Comparison of ENCODE assay signal across 16 mouse cellular contexts in the genomic region with DNA sequence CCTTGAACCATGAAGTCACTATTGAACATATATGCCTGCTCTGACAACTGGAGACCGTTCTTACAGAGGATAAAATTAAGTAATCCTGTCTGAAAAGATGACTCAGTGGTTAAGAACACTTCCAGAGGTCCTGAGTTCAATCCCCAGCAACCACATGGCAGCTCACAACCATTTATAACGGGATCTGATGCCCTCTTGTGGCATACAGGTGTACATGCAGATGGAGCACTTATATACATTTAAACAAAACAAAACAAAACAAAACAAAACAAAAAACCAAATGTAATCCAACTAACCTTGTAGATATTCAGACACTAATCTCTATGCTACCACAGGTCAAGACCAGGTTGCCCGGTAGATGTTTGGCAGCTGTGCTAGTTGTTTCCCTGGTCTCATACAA. TPM values are rescaled to one million over a fixed set of nuclear protein-coding genes. Genes with fewer than 3 reads are reported as not detected.
DNase-seq lines count a peak whose midpoint lies in the region; ATAC-seq and TF ChIP-seq lines count a peak whose summit lies in the region.
"Had no signal": no experiment of that assay in that cellular context is flagged by ENCODE, and none has a peak within 500 bp of the region (broad histone marks: within the 10 kb centered on the region; RNA-seq: fewer than 3 reads in every experiment).

No protein-coding gene starts in this region.

- TF ChIP-seq RAD21 in CH12.LX (IDR thresholded peaks at IDR 0.05; ENCODE audit: low read depth, low read length), result peak; percentile 32

- TF ChIP-seq CTCF in left cerebral cortex, adult 2 months (IDR thresholded peaks at IDR 0.05), result peak; percentile 21
- peak; percentile 38 to 65; a peak in 3 of 4 replicates for TF ChIP-seq CTCF in CH12.LX (conservative IDR thresholded peaks at IDR 0.05 in 1 of 2, IDR thresholded peaks at IDR 0.05 in 1 of 2; ENCODE audit: low read depth in 2 of 2, low read length in 2 of 2)

- peaks cover 0 to 4% of the 10 kb centered on the region in 2 experiments for H3K36me3 ChIP-seq in CH12.LX (replicated peaks in 1 of 2; ENCODE audit: control insufficient read depth in 1 of 2, insufficient read depth in 1 of 2, low read length in 1 of 2)
- H3K36me3 ChIP-seq in embryonic facial prominence, embryonic 15.5 days, result peaks cover 4% of the 10 kb centered on the region; the same call in 1 of the 2 replicates
- H3K36me3 ChIP-seq: midbrain, embryonic 12.5 days had no signal

- peaks cover 9 to 47% of the 10 kb centered on the region in 2 experiments for H3K4me1 ChIP-seq in CH12.LX (ENCODE audit: control insufficient read depth in 1 of 2, insufficient read depth in 2 of 2)
- H3K4me1 ChIP-seq in embryonic facial prominence, embryonic 15.5 days, result peaks cover 18% of the 10 kb centered on the region

- intact Hi-C loops in left cerebral cortex, adult 2 months (cut with DNase I), result no loop called here

- H3K79me2 ChIP-seq in CH12.LX (replicated peaks; ENCODE audit: control insufficient read depth, extremely low read depth, insufficient read depth, poor library complexity, severe bottlenecking), result no peaks in the 10 kb centered on the region

- in situ Hi-C loops in CH12.LX (cut with MboI; ENCODE audit: low pct_ligation_motif_present, low pct_unique_long_range_greater_than_20kb, low sequenced_read_pairs), result loop anchor here (5.0 kb wide), 1 partner anchor 35 kb away; no protein-coding TSS in a partner anchor

- no peak for ATAC-seq in CD4-positive, CD25-positive, alpha-beta regulatory T cell, adult 4 months
- ATAC-seq in embryonic facial prominence, embryonic 15.5 days (ENCODE audit: insufficient number of reproducible peaks, low FRiP score, low TSS enrichment, low read depth), result no peak

- TF ChIP-seq POLR2A in CH12.LX (IDR thresholded peaks at IDR 0.05; ENCODE audit: low read depth, low read length), result no peak

- no peak overlapping the region for H3K4me2 ChIP-seq in CH12.LX (ENCODE audit: insufficient read depth, low read depth, poor library complexity, severe bottlenecking)
- no peak overlapping the region for H3K4me2 ChIP-seq in embryonic facial prominence, embryonic 15.5 days (replicated peaks)
- H3K4me2 ChIP-seq: midbrain, embryonic 12.5 days had no signal

- H3K27me3 ChIP-seq in CH12.LX (replicated peaks), result no peaks in the 10 kb centered on the region
- no peaks in the 10 kb centered on the region for H3K27me3 ChIP-seq in embryonic facial prominence, embryonic 15.5 days
- H3K27me3 ChIP-seq: midbrain, embryonic 12.5 days had no signal

- no peak overlapping the region for H3K27ac ChIP-seq in left cerebral cortex, adult 2 months
- no peak overlapping the region for H3K27ac ChIP-seq in CH12.LX (ENCODE audit: insufficient read depth, low read depth)
- H3K27ac ChIP-seq in embryonic facial prominence, embryonic 15.5 days (replicated peaks), result peak overlapping the region; percentile 44; the same call in 1 of the 2 replicates
- H3K27ac ChIP-seq: midbrain, embryonic 12.5 days had no signal

- WGBS in embryonic facial prominence, embryonic 15.5 days, result 90% methylated on average over 3 of the region's 3 CpGs

- peak; percentile 53 for DNase-seq in CD4-positive, CD25-positive, alpha-beta regulatory T cell, adult 2 months (ENCODE audit: low read depth, low spot score)
- DNase-seq in left cerebral cortex, adult 2 months (ENCODE audit: extremely low spot score in 1 of 2, low spot score in 2 of 2), result no peak
- DNase-seq in left cerebral cortex, adult 8-10 months (ENCODE audit: low spot score in 2 of 2), result no peak
- no peak for DNase-seq in CH12.LX (ENCODE audit: extremely low read depth)
- no peak for DNase-seq in kidney, adult 11 months
- no peak for DNase-seq in left cerebral cortex, adult 9 months (ENCODE audit: low spot score in 2 of 2)
- DNase-seq: adrenal gland, postnatal 14 days; cerebellum, postnatal 14 days; kidney, postnatal 25 days; layer of hippocampus, postnatal 36 days; lung, postnatal 14 days; right cerebral cortex, postnatal 4 days had no signal

- TF ChIP-seq EP300 in CH12.LX (IDR thresholded peaks at IDR 0.05; ENCODE audit: low read length), result no peak

- dilution Hi-C loops in CH12.LX (cut with MboI; ENCODE audit: extremely low pct_ligation_motif_present, extremely low pct_unique_long_range_greater_than_20kb, low sequenced_read_pairs), result no loop called here

- no peak overlapping the region for H3K4me3 ChIP-seq in left cerebral cortex, adult 2 months
- H3K4me3 ChIP-seq in CH12.LX (replicated peaks in 1 of 3; ENCODE audit: low read depth in 2 of 3, low read length in 2 of 3, poor library complexity in 1 of 3), result no peak overlapping the region
- H3K4me3 ChIP-seq in embryonic facial prominence, embryonic 15.5 days (replicated peaks), result no peak overlapping the region
- H3K4me3 ChIP-seq: midbrain, embryonic 12.5 days had no signal

- no peaks in the 10 kb centered on the region for H3K9me3 ChIP-seq in CH12.LX (replicated peaks; ENCODE audit: low read length)
- no peaks in the 10 kb centered on the region for H3K9me3 ChIP-seq in embryonic facial prominence, embryonic 15.5 days (replicated peaks)
- H3K9me3 ChIP-seq: midbrain, embryonic 12.5 days had no signal

- no peak overlapping the region for H3K9ac ChIP-seq in CH12.LX (ENCODE audit: insufficient read depth, low read depth)
- H3K9ac ChIP-seq in embryonic facial prominence, embryonic 15.5 days, result no peak overlapping the region
- H3K9ac ChIP-seq: midbrain, embryonic 12.5 days had no signal

TF ChIP-seq in CH12.LX, 34 proteins besides CTCF, POLR2A, EP300 and RAD21:
- no peak for TF ChIP-seq TBP (conservative IDR thresholded peaks at IDR 0.05; ENCODE audit: low read depth, low read length)
- TF ChIP-seq ZKSCAN1 (IDR thresholded peaks at IDR 0.05; ENCODE audit: borderline replicate concordance, low read depth, low read length), result no peak
- TF ChIP-seq NRF1 (IDR thresholded peaks at IDR 0.05; ENCODE audit: low read depth, low read length), result no peak
- TF ChIP-seq CHD1 (IDR thresholded peaks at IDR 0.05; ENCODE audit: low read depth, low read length), result no peak
- TF ChIP-seq MAZ (IDR thresholded peaks at IDR 0.05; ENCODE audit: low read depth, low read length), result no peak
- TF ChIP-seq IRF4 (IDR thresholded peaks at IDR 0.05; ENCODE audit: low read depth, low read length), result no peak
- 0 out of 2 replicates have a peak, but pooled peaks have one; percentile 15 for TF ChIP-seq ELF1 (IDR thresholded peaks at IDR 0.05; ENCODE audit: low read depth, low read length)
- no peak for TF ChIP-seq POLR2AphosphoS2 (IDR thresholded peaks at IDR 0.05; ENCODE audit: low read depth, low read length)
- no peak for TF ChIP-seq BHLHE40 (IDR thresholded peaks at IDR 0.05; ENCODE audit: low read depth, low read length)
- peak; percentile 42 for TF ChIP-seq SMC3 (IDR thresholded peaks at IDR 0.05; ENCODE audit: low read depth, low read length)
- TF ChIP-seq MYC (IDR thresholded peaks at IDR 0.05; ENCODE audit: low read depth, low read length), result peak; percentile 78; the same call in 1 of the 2 replicates
- no peak for TF ChIP-seq USF1 (IDR thresholded peaks at IDR 0.05; ENCODE audit: low read depth, low read length)
- no peak for TF ChIP-seq UBTF (IDR thresholded peaks at IDR 0.05; ENCODE audit: low read depth, low read length)
- TF ChIP-seq MEF2A (IDR thresholded peaks at IDR 0.05; ENCODE audit: borderline replicate concordance, low read depth, low read length), result no peak
- no peak for TF ChIP-seq ZC3H11A (IDR thresholded peaks at IDR 0.05; ENCODE audit: low read depth, low read length)
- TF ChIP-seq MAX (IDR thresholded peaks at IDR 0.05; ENCODE audit: low read length), result peak; percentile 45

RNA-seq across cellular contexts. Expression of gene Ubtd2, which starts 32.3 kb away (rescaled TPM):
- polyA plus RNA-seq in CD4-positive, CD25-positive, alpha-beta regulatory T cell, adult 4 months (2017; shearing (Covaris generic)), result 1 to 10 TPM; 1.8 to 4.9 TPM
- total RNA-seq in left cerebral cortex, adult 2 months (2021), result 10 to 100 TPM; 53.9 to 57.3 TPM
- 10 to 100 TPM; 34.5 to 39.8 (median 38.7) TPM for total RNA-seq in left cerebral cortex, adult 8-10 months (2022)
- total RNA-seq in CH12.LX (2012; rRNA removed), result 10.3 and 13.4 TPM in 2 replicates
- 17.8 and 21.4 TPM in 2 replicates for total RNA-seq in CH12.LX (2014; rRNA removed)
- polyA plus RNA-seq in CH12.LX (2012; ENCODE audit: insufficient read length, low read depth), result 17.4 and 18.2 TPM in 2 replicates
- polyA plus RNA-seq in embryonic facial prominence, embryonic 15.5 days (2015; fragmentation: Nextera tagmentation; extraction: Ambion mirVana), result 74.5 and 75.1 TPM in 2 replicates

RNA-seq across cellular contexts. Expression of gene Efcab9, which starts 44.4 kb away (rescaled TPM):
- 1 to 10 TPM in 1 of 2 experiments, under 1 TPM in 1; 0.87 to 1.1 TPM for polyA plus RNA-seq in CD4-positive, CD25-positive, alpha-beta regulatory T cell, adult 4 months (2017; shearing (Covaris generic))
- 1 to 10 TPM in 1 of 2 experiments, under 1 TPM in 1; 0.75 to 1.4 TPM for total RNA-seq in left cerebral cortex, adult 2 months (2021)
- total RNA-seq in left cerebral cortex, adult 8-10 months (2022), result 1 to 10 TPM; 1.2 to 1.8 (median 1.4) TPM
- total RNA-seq in CH12.LX (2012; rRNA removed) (0.25 TPM in 1 of 2 replicates, not detected in the other), CH12.LX (2014; rRNA removed) (not detected in 2 replicates)
- 1.1 and 1.5 TPM in 2 replicates for polyA plus RNA-seq in CH12.LX (2012; ENCODE audit: insufficient read length, low read depth)
- 0.29 TPM in 1 of 2 replicates, not detected in the other for polyA plus RNA-seq in embryonic facial prominence, embryonic 15.5 days (2015; fragmentation: Nextera tagmentation; extraction: Ambion mirVana)
- total RNA-seq: adrenal gland, postnatal 14 days; heart, adult 8-10 months had no signal

RNA-seq across cellular contexts. Expression of gene Stk10, which starts 45.6 kb away (rescaled TPM):
- 100 to 1,000 TPM in 1 of 2 experiments, 10 to 100 TPM in 1; 84.0 to 217 TPM for polyA plus RNA-seq in CD4-positive, CD25-positive, alpha-beta regulatory T cell, adult 4 months (2017; shearing (Covaris generic))
- 1 to 10 TPM; 6.7 to 8.7 TPM for total RNA-seq in left cerebral cortex, adult 2 months (2021)
- 1 to 10 TPM; 7.4 to 9.9 (median 9.3) TPM for total RNA-seq in left cerebral cortex, adult 8-10 months (2022)
- 18.6 and 23.2 TPM in 2 replicates for total RNA-seq in CH12.LX (2012; rRNA removed)
- total RNA-seq in CH12.LX (2014; rRNA removed), result 19.2 and 20.0 TPM in 2 replicates
- 37.4 and 40.3 TPM in 2 replicates for polyA plus RNA-seq in CH12.LX (2012; ENCODE audit: insufficient read length, low read depth)
- 3.5 and 3.7 TPM in 2 replicates for polyA plus RNA-seq in embryonic facial prominence, embryonic 15.5 days (2015; fragmentation: Nextera tagmentation; extraction: Ambion mirVana)
